Mouse (Mus musculus): Measurements from ENCODE around the gene Smap2.
"Not testable (repeated sequence)": the region's sequence is repeated elsewhere in the genome, so short reads cannot be mapped to it uniquely, and the experiment has no call there.

The Smap2 gene

GRCm38 (mm10) chr4:121016928-121017657, at the start of gene Smap2:
Gene Smap2, minus strand, starts transcription at chr4:121017247.
- peak; percentile 97 for DNase-seq (ENCODE audit: low spot score in 2 of 2)

- DNase-seq (ENCODE audit: low spot score in 2 of 2): no peak
Observed at GRCm38 (mm10) chr4:121065336-121065735, 48.3 kb upstream of the Smap2 start.

- not testable (repeated sequence) for DNase-seq (ENCODE audit: low spot score in 2 of 2)
Observed at GRCm38 (mm10) chr4:121059218-121059617, 42.2 kb upstream of the Smap2 start.

- DNase-seq (ENCODE audit: low spot score in 2 of 2): no peak
Observed at GRCm38 (mm10) chr4:121057032-121057431, 40.0 kb upstream of the Smap2 start.

DNA sequence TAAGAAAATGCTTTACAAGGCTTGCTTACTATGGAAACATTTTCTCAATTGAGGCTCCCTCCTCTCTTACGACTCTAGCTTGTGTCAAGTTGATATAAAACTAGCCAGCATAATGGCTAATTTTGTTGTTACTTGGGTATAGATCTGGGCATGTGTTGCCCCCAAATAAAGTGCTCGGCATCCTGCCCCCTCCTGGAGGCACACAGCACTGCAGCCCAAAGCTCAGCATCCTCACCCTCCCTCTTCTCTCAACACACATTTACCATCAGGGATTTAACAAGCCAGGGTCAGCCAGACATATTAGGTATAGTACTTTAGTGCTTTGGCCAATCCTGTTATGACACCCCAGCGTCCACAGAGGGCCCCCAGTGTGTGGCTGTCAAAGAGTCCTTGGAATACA, 39.3 kb upstream of the Smap2 start:
- DNase-seq (ENCODE audit: low spot score in 2 of 2): no peak

DNA sequence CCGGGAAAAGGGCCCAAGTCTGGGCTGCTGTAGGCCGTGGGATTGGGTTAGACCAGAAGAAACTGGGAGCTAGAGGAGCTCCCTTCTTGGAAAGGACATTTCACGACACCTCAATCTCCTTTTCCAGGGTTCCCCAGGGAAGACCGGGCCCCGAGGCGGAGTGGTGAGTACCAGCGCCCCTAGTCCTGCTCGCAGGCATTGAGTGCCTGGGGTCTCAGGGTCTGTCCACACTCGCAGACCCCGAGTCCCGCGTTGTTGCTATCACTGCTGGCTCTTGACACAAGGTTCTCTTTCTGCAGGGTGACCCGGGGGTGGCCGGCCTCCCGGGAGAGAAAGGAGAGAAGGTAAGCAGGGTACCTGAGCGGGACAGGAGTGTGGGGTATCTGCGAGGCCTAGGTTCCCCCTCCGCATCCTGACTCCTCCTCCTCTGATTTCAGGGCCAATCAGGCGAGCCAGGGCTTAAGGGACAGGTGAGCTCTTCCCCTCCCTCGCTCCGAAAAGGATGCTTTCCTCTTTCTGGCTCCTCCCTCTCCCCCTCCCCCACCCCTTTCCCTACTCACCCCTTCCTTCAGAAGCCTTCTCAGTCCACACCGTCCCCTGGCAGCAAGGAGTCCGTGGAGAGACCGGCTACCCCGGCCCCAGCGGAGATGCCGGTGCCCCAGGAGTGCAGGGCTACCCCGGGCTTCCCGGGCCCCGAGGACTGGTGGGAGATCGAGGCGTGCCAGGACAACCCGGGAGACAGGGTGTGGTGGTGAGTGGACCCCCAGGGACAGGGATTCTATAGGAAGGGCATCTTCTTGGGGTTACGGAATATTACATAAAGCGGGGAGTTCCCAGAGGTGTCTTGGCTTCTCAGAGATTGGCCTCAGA, 35.6 kb upstream of the Smap2 start:
- DNase-seq (ENCODE audit: low spot score in 2 of 2): peak in 1 of 2 experiments; percentile 28

DNA sequence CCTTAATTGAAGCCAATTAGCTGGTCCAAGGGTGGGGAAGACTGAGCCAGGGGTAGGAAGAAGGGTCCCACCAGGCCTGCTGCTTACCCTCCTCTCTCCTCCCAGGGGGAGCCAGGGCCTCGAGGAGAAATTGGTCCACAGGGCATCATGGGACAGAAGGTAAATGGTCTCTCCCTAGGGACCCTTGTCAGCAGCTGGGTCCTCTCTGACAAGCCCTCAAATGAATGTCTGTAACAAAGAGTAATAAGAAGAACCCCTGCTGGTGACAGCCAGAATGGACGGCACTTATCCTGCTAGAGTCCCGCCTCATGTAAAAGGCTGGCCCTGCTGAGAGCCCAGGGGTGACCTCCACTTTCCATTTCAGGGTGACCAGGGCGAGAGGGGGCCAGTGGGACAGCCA, 34.8 kb upstream of the Smap2 start:
- no peak for DNase-seq (ENCODE audit: low spot score in 2 of 2)

DNA sequence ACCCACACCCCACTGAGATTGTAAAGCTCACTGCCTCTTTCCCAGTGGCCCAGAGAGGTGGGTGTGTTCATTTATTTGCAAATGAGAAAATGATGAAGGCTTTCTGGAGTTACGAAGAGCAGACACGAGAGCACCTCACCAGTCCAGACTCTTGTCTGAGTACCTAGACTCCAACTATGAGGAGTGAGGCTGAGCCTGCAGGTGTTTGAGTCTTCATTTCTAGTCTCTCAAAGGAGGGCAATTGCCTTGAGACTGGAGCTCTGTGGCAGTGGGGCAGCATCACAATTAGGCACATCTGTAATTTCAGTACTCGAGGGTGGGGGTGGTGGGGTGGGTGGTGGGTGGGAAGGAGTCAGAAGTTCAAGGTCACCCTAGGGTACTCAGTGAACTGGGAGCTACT, 25.9 kb upstream of the Smap2 start:
- no peak for DNase-seq (ENCODE audit: low spot score in 2 of 2)

DNA sequence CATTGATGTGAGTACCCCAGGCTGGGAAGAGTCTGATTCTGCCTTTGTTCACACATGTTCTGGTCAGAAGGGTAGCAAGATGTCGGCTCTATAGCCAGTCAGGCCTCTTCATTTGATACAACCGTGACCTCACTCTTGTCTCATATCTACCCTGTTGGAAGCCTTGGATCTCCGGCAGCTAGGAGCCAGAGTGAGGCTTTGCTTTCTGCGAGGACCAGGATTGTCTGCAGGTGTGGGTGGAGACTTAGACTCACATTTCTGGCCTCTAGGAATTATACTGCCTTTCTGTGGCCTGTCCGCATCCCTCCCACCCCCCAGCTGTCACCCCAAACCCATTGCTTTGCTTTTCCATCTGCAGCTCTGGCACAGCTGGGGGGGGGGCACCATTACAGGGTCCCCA, 25.4 kb upstream of the Smap2 start:
- DNase-seq (ENCODE audit: low spot score in 2 of 2): no peak

- DNase-seq (ENCODE audit: low spot score in 2 of 2): peak; percentile 48 to 64
Observed at GRCm38 (mm10) chr4:121040897-121041671, 24.0 kb upstream of the Smap2 start.

DNA sequence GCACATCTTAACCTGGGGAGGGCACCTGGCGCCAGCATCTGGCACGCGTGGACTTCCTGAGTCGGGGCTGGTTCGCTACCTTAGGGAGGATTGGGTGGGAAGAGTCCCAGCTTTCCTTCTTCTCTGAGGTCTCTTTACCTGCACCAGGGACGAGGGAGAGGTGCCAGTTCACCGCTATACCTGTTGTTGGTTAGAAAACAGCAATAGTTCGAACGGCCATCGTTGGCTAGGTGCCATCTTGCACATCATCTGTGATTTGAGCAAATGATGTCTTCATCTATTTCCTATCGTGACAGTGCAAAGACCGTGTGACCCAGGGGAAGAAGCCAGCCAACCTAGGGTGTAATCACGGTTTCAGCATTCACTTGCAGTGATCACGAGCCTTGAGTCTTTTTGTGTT, 23.3 kb upstream of the Smap2 start:
- DNase-seq (ENCODE audit: low spot score in 2 of 2): no peak

GRCm38 (mm10) chr4:121039331-121040115, 22.5 kb upstream of the Smap2 start, which contains the start of gene Col9a2:
Gene Col9a2, plus strand, starts transcription at chr4:121039385.
- no peak for DNase-seq (ENCODE audit: low spot score in 2 of 2)

- no peak for DNase-seq (ENCODE audit: low spot score in 2 of 2)
Observed at GRCm38 (mm10) chr4:121033006-121033405, 16.0 kb upstream of the Smap2 start.

- DNase-seq (ENCODE audit: low spot score in 2 of 2): no peak
Observed at GRCm38 (mm10) chr4:121031440-121031839, 14.4 kb upstream of the Smap2 start.

DNA sequence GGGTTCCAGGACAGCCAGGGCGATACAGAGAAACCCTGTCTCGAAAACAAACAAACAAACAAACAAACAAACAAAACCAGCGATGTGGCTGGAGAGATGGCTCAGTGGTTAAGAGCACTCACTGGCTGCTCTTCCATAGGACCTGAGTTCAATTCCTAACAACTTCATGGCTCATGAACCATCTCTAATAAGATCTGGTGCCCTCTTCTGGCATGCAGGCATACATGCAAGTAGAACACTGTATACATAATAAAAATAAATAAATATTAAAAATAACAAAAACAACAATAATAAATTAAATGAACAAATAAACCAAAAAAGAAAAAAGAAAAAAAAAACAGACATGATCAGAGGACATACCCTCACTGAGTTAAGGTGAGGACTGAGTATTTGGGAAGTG, 12.6 kb upstream of the Smap2 start:
- no peak for DNase-seq (ENCODE audit: low spot score in 2 of 2)

DNA sequence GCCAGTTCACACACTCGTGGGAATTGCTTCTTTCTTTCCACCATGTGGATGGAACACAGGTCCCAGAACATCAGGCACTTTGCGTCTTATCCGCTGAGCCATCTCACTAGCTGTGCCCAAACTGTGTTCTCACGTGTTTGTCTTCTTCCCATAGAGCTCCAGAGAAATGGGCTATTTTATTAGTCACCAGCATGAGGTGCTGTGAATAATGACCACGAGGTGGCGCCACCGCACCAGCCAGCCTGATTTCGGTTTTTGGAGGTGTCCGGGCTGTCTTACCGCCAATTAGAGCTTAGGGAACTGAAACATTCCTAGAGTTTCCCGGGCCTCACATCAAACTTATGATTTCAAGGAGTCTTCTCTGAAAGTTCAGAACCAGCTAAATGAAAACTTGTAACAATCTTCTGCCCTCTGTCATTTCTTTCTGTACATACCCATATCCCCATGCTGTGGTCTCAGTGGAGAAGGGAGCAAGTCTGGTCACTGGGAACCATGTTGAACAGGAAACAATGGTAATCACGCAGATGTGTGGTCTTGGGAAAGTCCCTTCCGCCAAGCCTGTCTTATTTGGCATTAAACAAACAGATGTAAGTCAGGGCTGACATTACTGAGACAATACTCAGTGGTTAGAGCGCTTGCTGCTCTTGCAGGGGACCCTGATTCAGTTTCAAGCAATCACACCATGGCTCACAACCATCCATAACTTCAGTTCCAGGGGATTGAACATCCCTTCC, 11.8 kb upstream of the Smap2 start:
- no peak for DNase-seq (ENCODE audit: low spot score in 2 of 2)

DNA sequence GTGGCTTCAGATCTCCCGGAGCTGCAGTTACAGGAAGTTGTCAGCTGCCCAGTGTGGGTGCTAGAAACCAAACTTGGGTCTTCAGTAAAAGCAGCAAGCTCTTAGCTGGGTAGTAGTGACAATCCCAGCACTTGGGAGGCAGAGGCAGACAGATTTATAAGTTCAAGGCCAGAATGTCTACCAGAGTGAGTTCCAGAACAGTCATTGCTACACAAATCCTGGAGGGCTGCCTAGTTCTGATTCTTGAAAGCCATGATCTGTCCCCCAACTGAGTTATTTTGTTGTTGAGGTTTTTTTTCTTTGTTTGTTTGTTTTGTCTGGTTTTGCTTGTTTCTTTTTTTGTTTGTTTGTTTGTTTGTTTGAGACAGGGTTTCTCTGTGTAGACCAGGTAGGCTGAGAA, 11.1 kb upstream of the Smap2 start:
- DNase-seq (ENCODE audit: low spot score in 2 of 2): no peak

DNA sequence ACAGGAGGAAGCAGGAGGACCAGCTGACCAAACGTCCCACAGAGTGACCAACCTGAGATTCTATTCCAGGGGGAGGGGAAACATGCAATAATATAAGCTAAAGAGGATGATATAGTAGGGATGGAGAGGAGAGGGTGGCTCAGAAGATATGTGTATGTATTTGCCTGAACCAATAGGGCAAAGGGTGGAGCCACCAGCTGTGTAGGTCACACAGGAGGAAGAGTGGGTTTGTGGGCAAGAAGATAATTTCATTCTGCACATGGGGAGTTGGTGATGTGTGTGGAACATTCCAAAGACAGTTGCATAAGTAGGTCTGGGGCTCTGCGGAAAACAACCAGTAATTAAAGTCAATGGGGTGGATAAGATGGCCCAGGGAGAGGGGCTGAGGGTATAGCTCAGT, 8.6 kb upstream of the Smap2 start:
- no peak for DNase-seq (ENCODE audit: low spot score in 2 of 2)

GRCm38 (mm10) chr4:121023941-121024340, 6.9 kb upstream of the Smap2 start:
- DNase-seq (ENCODE audit: low spot score in 2 of 2): no peak

DNA sequence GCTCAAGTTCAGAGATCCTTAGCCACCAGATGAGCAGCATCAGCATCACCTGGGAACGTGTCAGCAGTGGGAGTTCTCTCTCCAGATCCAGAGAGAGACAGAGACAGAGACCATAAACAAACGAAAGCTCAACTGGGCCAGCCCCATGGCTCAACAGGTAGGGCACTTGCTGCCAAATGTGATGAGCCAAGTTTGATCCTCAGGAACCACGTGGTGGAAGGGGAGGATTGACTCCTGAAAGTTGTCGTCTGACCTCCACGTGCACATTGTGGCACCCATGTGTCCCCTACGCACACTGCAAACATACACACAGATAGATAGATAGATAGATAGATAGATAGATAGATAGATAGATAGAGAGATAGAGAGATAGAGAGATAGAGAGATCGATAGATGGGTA, 6.4 kb upstream of the Smap2 start:
- no peak for DNase-seq (ENCODE audit: low spot score in 2 of 2)

DNA sequence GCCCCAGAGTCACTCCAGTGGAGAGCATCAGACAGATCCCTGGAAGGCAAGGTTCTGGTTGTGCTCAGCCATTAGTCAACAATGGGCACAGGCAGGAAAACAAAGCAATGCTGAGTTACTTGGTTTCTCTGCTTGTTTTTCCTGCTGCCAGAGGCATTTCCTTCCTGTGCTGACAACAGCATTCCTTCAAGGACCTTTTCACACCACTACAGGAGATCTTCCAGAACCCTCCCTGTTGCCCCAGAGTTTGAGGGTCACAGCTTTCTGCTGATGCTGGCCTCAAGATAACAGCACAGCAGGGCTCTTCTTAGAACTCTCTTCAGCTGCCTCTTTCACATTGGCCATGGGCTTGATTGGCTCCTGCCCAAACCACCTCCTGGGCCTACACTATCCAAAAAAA, 4.9 kb upstream of the Smap2 start:
- DNase-seq (ENCODE audit: low spot score in 2 of 2): no peak
